Mouse (Mus musculus): Measurements from ENCODE around the gene Zfyve21.

GRCm38 (mm10) chr12:111768322-111768928, 45.5 kb upstream of the Zfyve21 start:
- TF ChIP-seq CTCF (IDR thresholded peaks at IDR 0.05; ENCODE audit: low read depth) (no peak), EP300 (IDR thresholded peaks at IDR 0.05; ENCODE audit: low read depth) (no peak)
